In the genomic region with DNA sequence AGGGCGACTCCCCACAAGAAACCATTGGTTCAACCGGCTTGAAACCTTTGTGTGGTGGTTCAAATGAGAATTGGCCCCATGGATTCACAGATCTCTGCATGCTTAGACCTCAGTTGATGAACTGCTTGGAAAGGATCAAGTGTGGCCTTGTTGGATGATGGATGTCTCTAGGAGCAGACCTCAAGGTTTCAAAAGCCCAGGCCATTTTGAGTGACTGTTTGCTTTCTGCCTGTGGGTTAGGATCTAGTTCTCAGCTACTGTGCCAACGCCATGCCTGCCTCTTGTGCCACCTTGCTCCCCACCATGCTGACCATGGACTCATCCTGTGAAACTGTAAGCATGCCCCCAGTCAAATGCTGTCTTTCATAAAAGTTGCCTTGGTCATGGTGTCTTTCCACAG, we compare ENCODE assay signal across 39 mouse cellular contexts. TPM values are rescaled to one million over a fixed set of nuclear protein-coding genes. Genes with fewer than 3 reads are reported as not detected.
"Had no signal": no experiment of that assay in that cellular context is flagged by ENCODE, and none has a peak within 500 bp of the region (broad histone marks: within the 10 kb centered on the region; RNA-seq: fewer than 3 reads in every experiment).

No protein-coding gene starts in this region.

- DNase-seq: gastrocnemius, postnatal 14 days; gastrocnemius, postnatal 36 days; heart, adult 18-20 months; heart, postnatal 10 days; heart, postnatal 36 days; kidney, adult 11 months; kidney, adult 2 months; kidney, adult 9 months; kidney, postnatal 14 days; kidney, postnatal 36 days; layer of hippocampus, adult 9-11 months; layer of hippocampus, postnatal 36 days; left cerebral cortex, postnatal 4 days had no signal

RNA-seq across cellular contexts. Expression of gene Pklr, which starts 10.0 kb away (rescaled TPM):
- total RNA-seq: gastrocnemius, adult 18-20 months; gastrocnemius, postnatal 14 days; gastrocnemius, postnatal 36 days; heart, adult 18-20 months; heart, adult 8-10 months; heart, postnatal 10 days; heart, postnatal 36 days; hindbrain, postnatal 0 days; layer of hippocampus, postnatal 14 days; layer of hippocampus, postnatal 36 days; left cerebral cortex, adult 18-20 months; left cerebral cortex, adult 8-10 months; left cerebral cortex, postnatal 10 days; left cerebral cortex, postnatal 25 days had no signal
- polyA plus RNA-seq: heart, embryonic 14.5 days had no signal

RNA-seq across cellular contexts. Expression of gene Gm43738, which starts 25.1 kb away (rescaled TPM):
- total RNA-seq: gastrocnemius, adult 18-20 months; gastrocnemius, adult 8-10 months; gastrocnemius, postnatal 14 days; gastrocnemius, postnatal 36 days; granulocyte monocyte progenitor cell, adult 5-6 weeks; heart, adult 18-20 months; heart, adult 8-10 months; heart, postnatal 10 days; heart, postnatal 36 days; hematopoietic stem cell, adult 5-6 weeks; hindbrain, postnatal 0 days; layer of hippocampus, adult 18-20 months; layer of hippocampus, postnatal 14 days; layer of hippocampus, postnatal 36 days; left cerebral cortex, adult 18-20 months; left cerebral cortex, postnatal 25 days; left cerebral cortex, postnatal 4 days; liver, adult 2 months had no signal
- polyA plus RNA-seq: heart, embryonic 10.5 days; heart, embryonic 12.5 days; heart, embryonic 14.5 days; heart, embryonic 16.5 days; hindbrain, embryonic 13.5 days; hindbrain, embryonic 15.5 days; hindbrain, postnatal 0 days; intestine, embryonic 16.5 days; kidney, adult 2 months; kidney, embryonic 15.5 days; kidney, postnatal 0 days; large intestine, adult 2 months; limb, embryonic 11.5 days; limb, embryonic 13.5 days; limb, embryonic 15.5 days had no signal
